Mouse (Mus musculus) left cerebral cortex, adult 18-20 months (tissue): ENCODE measurements around the gene Cdh5. TPM values are rescaled to one million over a fixed set of nuclear protein-coding genes. Genes with fewer than 3 reads are reported as not detected.
"Not testable (repeated sequence)": the region's sequence is repeated elsewhere in the genome, so short reads cannot be mapped to it uniquely, and the experiment has no call there.

ENCODE experiments used
- DNase-seq, 2 experiments: peaks; one replicate each; pipeline ENCODE4 v3.0.0; 2021 to 2022; ENCODE audit warnings: low spot score in 2 of 2, mixed read lengths in 1 of 2
- long read RNA-seq, 2 experiments: library from polyadenylated mRNA; stranded (forward); transcript quantifications; one replicate each; pipeline ENCODE4 v2.0.0; 2021
- total RNA-seq, 2 experiments: library from RNA; stranded (reverse); gene quantifications; 2 replicates each; pipeline ENCODE4 v1.2.3; 2021

Cdh5 gene
- 10 to 100 TPM; 10.7 to 12.4 TPM for total RNA-seq
- long read RNA-seq, experiment 1, partial matches to known transcripts, result 5 of 7 reads
- long read RNA-seq, experiment 1, other reads (novel, unspliced or antisense), result 0 of 7 reads
- long read RNA-seq, experiment 2, partial matches to known transcripts, result 2 of 2 reads
- long read RNA-seq, experiment 2, other reads (novel, unspliced or antisense), result 0 of 2 reads

GRCm38 (mm10) chr8:104101415-104101814 is at the start of gene Cdh5:
Gene Cdh5, plus strand, starts transcription at chr8:104101625.
- DNase-seq, result no peak

- no peak for DNase-seq
Measured at GRCm38 (mm10) chr8:104059922-104060321, 41.5 kb upstream of the Cdh5 start.

DNA sequence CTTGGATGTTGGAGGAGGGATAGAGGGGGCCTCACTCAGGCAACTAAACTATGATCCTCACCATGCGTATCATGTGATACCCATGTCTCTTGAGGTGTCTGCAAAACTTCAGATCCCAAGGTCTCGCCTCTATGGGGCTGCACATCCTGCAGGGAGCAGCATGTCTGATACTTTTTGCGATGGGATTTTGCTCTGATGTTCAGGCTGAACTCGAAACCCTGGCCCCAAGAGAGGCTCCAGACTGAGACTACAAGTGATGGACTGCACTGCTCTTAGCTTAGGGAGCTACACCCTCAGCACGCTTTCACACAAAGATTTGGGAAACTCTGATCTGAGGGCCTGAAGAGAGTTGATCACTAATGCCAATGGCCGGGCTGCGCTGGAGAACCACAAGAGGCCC is 41.0 kb upstream of the Cdh5 start:
- DNase-seq, result no peak

DNA sequence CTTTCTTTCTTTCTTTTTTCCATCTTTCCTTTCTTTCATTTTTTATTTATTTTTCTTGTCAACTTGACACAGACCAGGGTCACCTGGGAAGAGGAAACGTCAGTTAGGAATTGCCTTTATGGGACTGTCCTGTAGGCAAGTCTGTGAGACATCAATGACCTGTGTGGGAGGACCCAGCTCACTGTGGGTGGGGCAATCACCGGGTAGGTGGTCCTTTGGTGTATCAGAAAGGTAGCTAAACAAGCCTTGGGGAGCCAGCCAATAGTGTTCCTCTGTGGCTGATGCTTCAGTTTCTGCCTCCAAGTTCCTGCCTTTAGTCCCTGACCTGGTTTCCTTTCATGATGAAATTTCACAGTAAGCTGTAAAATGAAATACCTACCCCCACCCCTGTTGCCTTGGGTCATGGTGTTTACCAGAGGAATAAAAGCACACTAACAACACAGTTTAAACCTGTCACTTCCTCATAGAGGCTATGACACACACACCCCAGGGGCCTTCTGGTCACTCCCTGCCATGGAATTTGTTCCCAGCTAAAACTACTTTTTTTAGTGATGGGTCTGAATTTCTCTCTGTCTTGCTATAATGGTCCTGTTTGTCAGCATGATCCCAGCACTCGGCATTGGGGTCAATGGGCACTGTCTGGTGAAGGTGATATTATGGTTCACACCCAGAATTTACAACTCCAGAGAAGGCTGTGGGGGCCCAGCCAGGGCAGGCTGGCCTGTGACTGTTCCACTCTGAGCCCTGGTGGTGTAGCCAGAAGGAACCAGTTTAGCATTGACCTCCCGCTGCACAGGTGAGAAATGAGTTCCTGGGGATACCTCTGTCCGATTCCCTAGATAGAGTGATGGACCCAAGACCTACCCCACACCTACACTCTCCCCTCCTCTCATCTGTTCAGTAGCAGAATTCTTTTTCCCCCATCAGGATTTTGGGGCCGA is 40.1 kb upstream of the Cdh5 start:
- no peak for DNase-seq

GRCm38 (mm10) chr8:104061989-104062820 is 39.2 kb upstream of the Cdh5 start:
- no peak for DNase-seq

- no peak for DNase-seq
Measured at GRCm38 (mm10) chr8:104065223-104065622, 36.2 kb upstream of the Cdh5 start.

DNA sequence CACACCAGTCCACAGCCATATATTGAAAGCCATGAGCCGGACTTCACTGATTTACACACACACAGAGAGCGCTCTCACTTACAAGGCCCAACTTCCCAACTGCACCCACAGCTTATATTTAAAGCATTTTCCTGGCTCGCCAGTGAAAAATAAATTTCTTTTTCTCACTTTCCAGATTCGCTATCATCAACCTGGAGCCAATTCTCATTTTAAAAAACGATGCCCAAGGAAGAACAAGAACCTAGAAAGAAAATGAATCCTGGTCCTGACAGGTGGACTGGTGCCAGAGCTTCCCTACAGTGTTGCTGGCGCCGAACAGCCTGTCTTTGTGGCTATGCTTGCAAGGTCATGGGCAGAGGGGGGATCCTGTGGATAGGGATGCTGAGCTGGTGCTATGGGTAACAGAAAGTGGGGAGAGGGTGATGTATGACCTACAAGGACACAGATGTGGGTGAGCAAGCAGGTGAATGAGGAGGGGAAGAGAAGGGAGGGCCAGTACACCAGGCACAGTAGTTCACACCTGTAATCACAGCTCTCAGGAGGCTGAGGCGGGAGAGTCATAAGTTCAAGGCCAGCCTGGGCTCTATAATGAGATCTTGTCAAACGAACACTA is 35.4 kb upstream of the Cdh5 start:
- peak in 1 of 2 experiments; percentile 46 for DNase-seq

- no peak for DNase-seq
Measured at GRCm38 (mm10) chr8:104067390-104067925, 34.0 kb upstream of the Cdh5 start.

DNA sequence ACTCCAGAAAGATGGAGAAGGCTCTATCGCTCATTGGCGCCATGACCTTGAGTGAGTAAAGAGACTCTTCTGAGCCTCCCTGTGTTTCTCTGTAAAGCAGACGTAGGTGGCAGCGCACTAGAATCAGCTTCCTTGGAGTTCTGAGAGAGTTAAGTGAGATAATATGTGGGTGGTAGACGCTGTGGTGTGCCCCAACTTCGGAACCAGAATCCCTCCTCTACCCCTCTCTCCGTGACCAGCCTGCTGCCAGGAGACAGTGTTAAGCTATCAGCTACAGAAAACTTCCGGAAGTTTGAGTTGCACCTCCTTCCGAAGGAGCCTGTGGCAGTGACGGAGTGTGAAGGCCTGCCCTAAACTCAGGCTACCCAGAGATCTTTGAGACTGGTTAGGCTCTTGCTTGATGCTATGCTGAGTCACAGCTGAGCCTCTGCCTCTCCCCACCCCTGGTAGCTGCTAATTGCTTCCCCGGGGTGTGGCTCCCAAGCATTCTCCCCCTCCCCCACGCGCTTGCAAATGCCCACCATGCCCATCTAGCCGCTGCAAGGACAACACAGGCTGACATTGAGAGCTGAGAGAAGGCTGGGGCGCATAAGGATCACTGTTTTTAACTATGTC is 32.9 kb upstream of the Cdh5 start:
- no peak for DNase-seq

- DNase-seq, result not testable (repeated sequence)
Measured at GRCm38 (mm10) chr8:104070201-104070865, 31.1 kb upstream of the Cdh5 start.

DNA sequence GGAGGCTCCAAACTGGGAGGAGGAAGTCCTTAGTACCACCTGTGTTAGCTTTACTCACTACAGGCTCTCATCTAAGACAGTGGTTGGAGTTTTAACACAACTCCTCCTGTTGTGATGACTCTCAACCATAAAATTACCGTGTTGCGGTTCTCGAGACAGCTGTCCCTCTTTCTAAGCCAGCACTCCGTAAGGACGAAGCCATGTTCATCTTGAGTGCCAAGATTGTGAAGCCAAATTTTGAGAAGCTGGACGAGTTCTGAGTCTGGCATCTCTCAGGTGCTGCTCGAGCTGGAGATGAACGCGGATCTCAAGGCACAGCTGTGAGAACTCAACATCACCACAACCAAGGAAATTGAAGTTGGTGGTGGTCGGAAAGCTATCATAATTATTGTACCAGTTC is 30.5 kb upstream of the Cdh5 start:
- DNase-seq, result no peak

DNA sequence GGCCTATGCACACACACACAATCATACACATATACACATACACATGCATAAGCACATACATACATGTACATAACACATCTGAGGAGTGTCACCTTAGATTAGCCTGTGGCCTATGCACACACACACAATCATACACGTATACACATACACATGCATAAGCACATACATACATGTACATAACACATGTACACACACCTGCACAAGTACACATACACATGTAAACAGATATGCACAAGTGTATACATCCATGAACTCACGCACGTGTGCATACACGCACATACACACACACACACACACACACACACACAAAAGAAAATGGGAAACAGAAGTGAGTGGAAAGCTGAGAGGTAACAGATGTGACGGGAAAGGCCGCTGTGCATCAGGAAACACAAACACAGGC is 26.3 kb upstream of the Cdh5 start:
- DNase-seq, result no peak

- peak; percentile 29 to 40 for DNase-seq
Measured at GRCm38 (mm10) chr8:104076541-104077412, 24.6 kb upstream of the Cdh5 start.

GRCm38 (mm10) chr8:104078091-104078490 is 23.3 kb upstream of the Cdh5 start:
- no peak for DNase-seq

DNA sequence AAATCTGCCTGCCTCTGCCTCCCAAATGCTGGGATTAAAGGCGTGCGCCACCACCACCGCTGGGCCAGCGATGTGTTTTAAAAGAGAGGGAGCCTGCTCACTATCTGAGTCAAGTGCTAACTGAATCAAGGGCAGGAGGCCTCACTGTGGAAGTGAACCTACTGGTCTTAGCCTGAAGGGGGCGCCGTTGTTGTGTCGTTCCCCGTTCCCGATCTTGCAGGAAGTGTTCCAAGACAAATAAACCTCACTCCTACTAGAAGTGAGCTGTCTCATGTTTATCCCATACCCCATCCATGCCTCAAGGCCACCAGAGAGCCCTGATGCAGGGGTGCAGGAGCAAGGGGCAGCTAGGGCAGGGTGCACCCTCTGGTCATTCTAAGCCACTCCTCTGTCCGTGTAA is 16.1 kb upstream of the Cdh5 start:
- no peak for DNase-seq

DNA sequence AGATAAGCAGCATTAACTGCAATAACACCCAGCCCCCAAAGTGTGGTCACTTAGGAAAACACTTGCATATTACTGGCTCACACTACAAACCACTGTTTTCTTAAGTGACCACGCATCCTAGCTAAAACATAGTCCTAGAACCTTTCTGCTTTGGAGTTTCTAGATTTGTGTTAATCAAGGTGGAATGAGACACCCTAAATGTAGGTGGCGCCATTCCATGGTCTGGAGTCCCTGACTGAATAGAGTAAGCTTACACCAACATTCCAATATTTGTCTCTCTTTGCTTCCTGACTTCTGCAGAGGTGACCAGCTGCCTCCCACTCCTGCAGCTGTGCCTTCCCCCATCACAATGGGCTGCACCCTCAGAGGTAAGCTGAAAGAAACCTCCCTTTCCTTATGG is 14.8 kb upstream of the Cdh5 start:
- DNase-seq, result no peak

DNA sequence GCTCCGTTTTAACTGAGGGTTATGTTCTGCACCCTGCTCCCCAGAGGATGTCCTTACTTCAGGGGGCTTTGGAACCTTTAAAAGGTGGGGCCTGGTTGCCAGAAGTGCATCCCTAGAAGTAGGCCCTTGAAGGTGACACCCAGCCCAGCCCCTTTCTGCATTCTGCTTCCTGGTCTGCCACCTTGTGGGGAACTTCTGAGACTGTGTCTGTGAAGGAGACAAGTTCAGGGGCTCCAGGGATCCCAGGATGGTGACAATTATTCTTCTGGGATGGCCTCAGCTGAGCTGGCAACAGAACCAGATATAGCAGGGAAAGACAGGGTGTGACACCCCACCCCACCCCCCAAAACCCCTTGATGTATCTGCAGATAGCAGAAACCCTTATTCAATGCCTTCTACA is 14.3 kb upstream of the Cdh5 start:
- no peak for DNase-seq

DNA sequence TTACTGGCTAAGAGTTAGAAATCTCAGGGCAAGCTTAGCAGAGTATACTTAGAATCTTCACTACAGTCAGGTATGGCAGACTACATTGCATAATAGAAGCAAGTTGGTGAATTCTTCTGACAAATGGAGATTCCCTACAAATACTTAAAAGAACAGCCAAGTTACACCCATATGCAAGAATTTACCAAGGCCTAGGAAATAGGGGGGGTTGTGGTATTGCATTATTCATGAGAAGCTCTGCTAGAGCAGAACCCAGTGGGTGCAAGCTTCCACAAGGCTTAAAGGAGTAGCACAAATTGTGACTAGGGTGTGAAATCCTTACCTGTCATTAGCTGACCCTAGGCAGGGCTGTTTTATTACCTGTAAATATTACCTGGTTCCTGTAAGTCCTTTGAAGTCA is 13.5 kb upstream of the Cdh5 start:
- not testable (repeated sequence) for DNase-seq

- no peak for DNase-seq
Measured at GRCm38 (mm10) chr8:104088881-104089280, 12.5 kb upstream of the Cdh5 start.
